Mouse (Mus musculus): ENCODE results near the gene Smco3. TPM values are rescaled to one million over a fixed set of nuclear protein-coding genes. Genes with fewer than 3 reads are reported as not detected.

The Smco3 gene
- polyA plus RNA-seq (2017; shearing (Covaris generic)): not detected

DNA sequence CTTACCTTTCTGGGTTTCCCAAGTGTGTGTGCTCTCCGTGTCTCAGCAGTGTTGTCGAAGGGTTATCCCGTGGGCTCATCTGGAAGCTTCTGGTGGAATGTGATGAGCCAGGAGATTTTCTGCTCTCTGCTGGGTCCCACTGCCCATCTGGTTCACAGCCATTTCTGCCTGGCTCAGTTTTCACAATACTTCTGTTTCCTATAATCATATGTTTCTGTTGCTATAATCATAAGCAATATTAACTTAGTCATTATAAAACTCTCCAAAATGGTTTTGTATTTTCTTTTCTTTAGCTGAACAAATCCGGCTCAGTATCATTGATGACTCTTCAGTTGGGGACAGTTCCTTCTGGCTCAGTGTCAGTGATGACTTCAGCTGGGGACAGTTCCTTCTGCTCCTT is at the start of gene Smco3:
Gene Smco3, minus strand, starts transcription at position 101 of the 400 bp plus-strand sequence.

DNA sequence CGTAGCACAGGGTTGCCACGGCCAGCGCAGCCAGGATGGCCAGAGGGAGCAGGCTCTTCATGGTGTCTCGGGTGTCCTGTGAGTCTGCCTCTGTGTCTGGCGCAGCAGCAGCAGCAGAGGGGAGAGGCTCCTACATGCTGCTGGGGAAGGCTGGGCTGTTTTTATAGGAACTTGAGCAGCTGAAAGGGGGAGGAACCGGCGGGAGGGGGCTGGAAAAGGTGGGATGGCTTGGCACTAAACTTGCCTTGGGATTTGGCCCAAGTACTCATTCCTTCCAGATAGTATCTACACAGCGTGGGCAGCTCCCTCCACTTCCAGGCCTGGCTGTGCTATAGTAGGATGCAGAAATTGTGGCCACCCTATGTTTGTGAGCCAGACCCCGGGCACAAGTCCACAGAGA is 40.4 kb upstream of the Smco3 start, which contains the start of gene Mgp:
Gene Mgp, minus strand, starts transcription at position 154 of the 400 bp plus-strand sequence.

DNA sequence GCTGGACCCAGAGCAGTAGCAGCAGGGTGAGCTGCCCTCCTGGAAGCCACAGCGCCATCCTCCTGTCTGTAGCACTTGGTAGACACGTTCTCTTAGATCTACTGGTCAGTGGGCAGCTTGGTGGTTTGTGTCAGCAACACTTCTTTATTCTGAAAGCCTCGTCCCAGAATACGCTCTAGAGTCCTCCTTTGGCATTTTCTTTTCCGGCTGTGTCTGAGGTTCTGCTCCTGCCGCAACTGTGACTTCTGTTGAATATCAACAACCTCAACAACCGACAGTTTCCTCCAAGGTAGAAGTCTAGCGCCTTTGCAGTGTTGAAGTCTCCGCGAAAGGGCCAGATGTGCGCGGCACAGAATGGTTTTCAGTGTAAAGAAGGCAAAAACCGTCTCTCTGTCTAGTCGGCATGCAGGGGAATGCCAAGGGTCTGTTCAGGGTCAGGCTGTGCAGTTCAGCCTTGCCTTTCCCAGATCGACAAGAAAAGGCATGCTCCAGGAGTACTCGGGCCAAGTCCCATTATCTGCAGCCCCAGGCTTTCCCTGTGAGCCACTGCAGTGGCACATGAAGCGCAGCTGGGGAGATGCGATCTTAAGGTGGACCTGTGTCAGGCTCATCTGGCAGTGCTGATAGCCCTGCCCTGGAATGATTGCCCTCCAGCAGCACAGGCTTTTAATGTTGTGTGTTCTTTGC is 22.1 kb upstream of the Smco3 start, which contains the start of gene Art4:
Gene Art4, minus strand, starts transcription at position 548 of the 687 bp plus-strand sequence.

DNA sequence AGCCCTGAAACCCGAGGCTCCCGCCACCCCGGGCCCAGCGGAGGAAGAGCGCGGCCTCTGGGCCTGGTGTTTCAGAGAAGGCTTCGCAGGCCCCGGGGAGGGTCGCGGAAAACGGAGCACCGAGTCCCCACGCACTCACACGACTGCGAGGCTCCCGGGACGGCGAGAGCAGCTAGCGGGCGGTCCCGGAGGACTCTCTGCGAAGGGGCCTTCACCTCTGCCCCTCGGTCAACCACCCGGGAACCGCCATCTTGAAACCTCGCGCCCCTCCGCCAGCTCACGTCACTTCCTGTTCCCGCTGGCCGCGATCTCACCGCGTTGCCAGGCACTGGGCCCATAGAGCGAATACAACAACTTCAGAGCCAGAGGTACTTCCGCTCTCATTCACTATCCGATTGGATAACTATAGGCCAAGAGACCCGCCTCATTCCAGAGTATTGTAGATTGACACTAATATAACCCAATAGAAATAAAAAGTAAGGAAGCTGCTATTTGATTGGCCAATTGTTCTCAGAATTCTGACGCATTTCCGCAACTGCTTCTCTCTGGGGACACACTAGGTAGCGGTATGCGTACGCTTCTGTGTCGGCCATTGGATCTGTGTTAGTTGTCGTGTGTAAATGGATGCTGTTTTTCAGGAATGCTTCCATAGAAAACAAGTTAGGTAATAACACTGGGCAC is 7.2 kb downstream of the Smco3 start, which contains the start of gene Wbp11:
Gene Wbp11, minus strand, starts transcription at position 353 of the 681 bp plus-strand sequence.

DNA sequence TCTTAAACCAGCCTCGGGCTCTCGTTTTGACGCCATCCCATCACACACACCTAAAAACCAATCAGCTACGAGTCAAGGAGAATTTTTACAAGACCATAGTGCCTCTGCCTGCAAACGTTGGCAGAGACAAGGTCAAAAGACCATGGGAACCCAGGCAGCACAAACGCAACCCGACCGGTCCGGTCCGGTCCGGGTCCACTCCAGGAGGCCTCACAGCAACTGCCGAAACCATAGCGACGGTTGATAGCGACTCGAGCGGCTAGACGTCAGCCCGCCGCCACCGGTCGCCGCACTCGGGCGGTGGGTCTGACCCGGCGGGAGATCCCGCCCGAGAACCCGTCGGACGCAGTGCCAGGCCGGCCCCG is 7.8 kb downstream of the Smco3 start, which contains the start of gene BC049715:
Gene BC049715, plus strand, starts transcription at position 111 of the 365 bp plus-strand sequence.

DNA sequence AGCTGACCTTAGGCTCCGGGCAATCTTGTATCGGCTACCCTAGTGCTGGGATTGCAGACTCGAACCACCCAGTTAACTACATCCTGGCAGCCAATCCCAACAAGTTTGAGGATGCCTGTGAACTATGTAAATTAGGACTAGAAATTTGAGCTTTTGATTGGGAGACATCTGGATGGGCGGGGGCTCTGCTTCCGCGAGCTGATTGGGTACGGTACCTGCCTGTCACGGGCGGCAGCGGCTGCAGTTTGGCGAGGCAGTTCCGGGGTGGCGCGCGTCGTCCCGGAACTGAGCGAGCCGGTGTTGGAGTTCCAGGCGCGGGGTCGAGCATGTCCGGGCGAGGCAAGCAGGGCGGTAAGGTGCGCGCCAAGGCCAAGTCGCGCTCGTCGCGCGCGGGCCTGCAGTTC is 27.2 kb downstream of the Smco3 start, which contains the start of gene H2afj:
Gene H2afj, plus strand, starts transcription at position 231 of the 404 bp plus-strand sequence.

DNA sequence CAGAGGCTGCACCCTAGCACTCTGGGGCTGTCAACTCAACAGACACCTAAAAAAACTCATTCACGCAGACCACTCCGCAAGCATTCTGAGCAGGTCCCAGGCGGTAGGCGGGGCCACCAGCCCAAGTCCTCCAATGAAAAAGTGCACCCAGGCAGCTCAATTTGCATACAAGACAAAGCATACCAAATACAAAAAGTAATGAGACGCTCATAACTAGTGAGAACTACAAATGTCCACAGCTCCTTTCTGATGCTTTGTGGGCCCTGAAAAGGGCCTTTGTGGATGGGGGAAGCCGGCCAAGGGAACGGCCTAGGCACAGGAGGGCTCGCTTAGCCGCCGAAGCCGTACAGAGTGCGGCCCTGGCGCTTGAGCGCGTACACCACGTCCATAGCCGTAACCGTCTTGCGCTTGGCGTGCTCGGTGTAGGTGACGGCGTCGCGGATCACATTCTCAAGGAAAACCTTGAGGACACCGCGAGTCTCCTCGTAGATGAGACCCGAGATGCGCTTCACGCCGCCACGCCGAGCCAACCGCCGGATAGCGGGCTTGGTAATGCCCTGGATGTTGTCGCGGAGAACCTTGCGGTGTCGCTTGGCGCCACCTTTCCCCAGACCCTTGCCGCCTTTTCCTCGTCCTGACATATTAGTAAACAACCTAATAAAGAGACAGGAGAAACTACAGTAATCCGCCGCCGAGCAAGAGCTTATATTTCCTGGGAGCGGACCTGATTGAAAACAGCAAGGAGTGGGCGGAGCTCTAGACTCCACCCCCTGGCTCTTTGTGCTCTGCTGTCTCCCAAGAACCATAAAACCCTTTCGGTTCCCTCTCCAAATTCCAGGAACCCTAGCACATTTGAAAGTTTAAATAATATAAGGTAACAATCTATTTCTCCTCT is 31.3 kb downstream of the Smco3 start, which contains the start of gene Hist4h4:
Gene Hist4h4, minus strand, starts transcription at position 677 of the 895 bp plus-strand sequence.

DNA sequence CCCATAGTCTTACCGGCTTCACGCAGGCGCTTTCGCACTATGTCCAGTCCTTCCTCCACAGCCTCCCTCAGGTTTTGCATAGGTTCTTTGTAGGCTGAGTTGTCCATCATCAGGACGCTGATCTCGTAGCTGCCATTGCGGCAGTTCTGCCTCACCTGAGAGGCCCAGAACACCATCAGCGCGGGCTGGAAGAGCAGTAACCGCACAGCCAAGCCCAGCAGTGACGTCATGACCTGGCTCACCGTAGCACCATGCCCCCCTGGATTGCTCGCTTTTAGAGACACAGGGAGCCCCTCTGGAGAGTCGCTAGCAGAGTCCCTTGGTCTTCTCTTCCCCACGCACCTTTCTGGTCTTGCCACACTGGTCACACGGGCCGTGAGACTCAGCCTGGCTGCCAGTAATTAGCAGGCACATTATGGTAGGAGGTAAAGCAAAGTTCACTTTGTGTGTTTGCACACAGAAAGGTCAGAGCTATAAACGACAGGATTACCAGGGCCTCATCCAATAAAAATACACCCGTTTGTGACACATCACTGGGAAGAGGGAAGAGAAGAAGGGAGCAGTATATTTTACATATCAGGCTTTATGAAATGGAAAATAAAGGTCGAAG is 53.8 kb downstream of the Smco3 start, which contains the start of gene Gucy2c:
Gene Gucy2c, minus strand, starts transcription at position 389 of the 610 bp plus-strand sequence.

Other genes starting within 250 kb of the Smco3 start
- gene Plbd1, start 173.5 kb downstream of the Smco3 start, polyA plus RNA-seq (2017; shearing (Covaris generic)): 3.7 TPM
- gene Gucy2c, start 53.7 kb downstream of the Smco3 start, polyA plus RNA-seq (2017; shearing (Covaris generic)): not detected
- 1.2 TPM for gene Hist4h4, start 31.0 kb downstream of the Smco3 start, polyA plus RNA-seq (2017; shearing (Covaris generic))
- gene H2afj, start 27.2 kb downstream of the Smco3 start, polyA plus RNA-seq (2017; shearing (Covaris generic)): 55.8 TPM
- gene BC049715, start 7.8 kb downstream of the Smco3 start, polyA plus RNA-seq (2017; shearing (Covaris generic)): 3.2 TPM
- 118 TPM for gene Wbp11, start 7.2 kb downstream of the Smco3 start, polyA plus RNA-seq (2017; shearing (Covaris generic))
- 3.7 TPM for gene Art4, start 22.3 kb upstream of the Smco3 start, polyA plus RNA-seq (2017; shearing (Covaris generic))
- gene Mgp, start 40.4 kb upstream of the Smco3 start, polyA plus RNA-seq (2017; shearing (Covaris generic)): not detected
- gene Erp27, start 86.7 kb upstream of the Smco3 start, polyA plus RNA-seq (2017; shearing (Covaris generic)): 1.9 TPM
- gene Pde6h, start 88.4 kb upstream of the Smco3 start, polyA plus RNA-seq (2017; shearing (Covaris generic)): not detected
- 2,563 TPM for gene Arhgdib, start 106.4 kb upstream of the Smco3 start, polyA plus RNA-seq (2017; shearing (Covaris generic))